Mouse (Mus musculus): Measurements from ENCODE around the gene B3galnt2.
"Not testable (repeated sequence)": the region's sequence is repeated elsewhere in the genome, so short reads cannot be mapped to it uniquely, and the experiment has no call there.

B3galnt2 gene

GRCm38 (mm10) chr13:13953874-13954832 lies at the start of gene B3galnt2:
B3galnt2 (plus strand) TSS chr13:13954469.
- DNase-seq (ENCODE audit: low read depth in 2 of 2, low spot score in 2 of 2) = peak; percentile 94 to 95

DNA sequence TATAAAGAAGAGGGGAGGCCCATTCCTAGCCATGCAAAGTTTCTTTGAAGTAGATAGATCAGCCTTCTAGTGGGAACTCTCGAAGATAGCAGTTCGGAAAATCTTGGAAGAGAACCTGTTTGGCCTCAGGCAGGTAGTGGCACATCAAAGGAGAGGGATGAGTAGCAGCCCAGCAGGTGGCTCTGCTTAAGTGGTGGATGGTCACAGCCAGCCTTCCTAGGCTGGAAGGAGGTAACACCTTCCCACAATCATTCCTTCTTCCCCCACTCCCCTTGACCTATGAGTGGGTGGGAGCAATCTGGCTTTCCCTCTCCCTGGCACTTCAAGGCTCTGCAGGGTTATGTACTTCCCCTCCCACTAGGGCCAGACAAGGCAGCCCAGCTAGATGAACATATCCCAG lies 42.9 kb upstream of the B3galnt2 start:
- DNase-seq (ENCODE audit: low read depth in 2 of 2, low spot score in 2 of 2) = no peak

DNA sequence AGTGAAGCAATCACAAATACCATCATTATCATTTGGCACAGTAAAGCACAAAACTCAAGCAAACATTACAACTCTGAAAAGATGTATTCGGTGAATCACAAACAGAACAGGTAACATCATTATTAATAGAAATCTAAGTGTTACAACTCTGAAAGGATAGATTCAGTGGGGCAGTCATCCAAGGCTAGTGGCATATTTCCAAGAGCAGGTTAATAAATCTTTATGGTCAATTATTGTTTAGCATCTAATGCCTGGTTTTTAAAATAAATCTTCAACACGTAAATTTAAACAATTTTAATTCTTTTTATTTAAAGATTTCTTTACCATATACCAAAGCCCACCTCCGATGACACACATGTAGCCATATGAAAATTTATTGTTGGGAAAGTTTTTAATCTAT lies 34.9 kb upstream of the B3galnt2 start:
- DNase-seq (ENCODE audit: low read depth in 2 of 2, low spot score in 2 of 2) = no peak

GRCm38 (mm10) chr13:13922526-13922925 lies 31.7 kb upstream of the B3galnt2 start:
- no peak for DNase-seq (ENCODE audit: low read depth in 2 of 2, low spot score in 2 of 2)

- DNase-seq (ENCODE audit: low read depth in 2 of 2, low spot score in 2 of 2) = no peak
Observed at GRCm38 (mm10) chr13:13929982-13930381, 24.3 kb upstream of the B3galnt2 start.

DNA sequence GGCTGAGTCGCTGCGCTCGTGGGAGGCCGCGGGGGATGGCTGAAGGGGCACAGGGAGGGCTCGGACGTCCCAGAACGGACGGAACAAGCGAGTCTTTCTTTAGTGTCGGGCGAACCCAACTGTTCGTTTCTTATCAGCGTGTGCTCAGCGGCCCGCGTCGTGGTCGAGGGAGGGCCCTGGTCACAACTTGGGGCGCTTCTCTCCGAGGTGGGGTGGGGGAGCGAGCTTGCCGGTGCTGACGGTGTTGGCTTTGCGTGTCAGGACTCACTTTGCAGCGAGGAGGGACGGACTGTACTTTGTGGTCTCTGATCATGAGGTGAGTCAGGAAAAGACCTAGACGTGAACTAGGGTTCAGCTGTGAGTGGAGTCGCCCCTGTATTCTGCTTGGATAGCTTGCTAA lies 662 bp downstream of the B3galnt2 start:
- peak in 1 of 2 experiments; percentile 37 for DNase-seq (ENCODE audit: low read depth in 2 of 2, low spot score in 2 of 2)

DNA sequence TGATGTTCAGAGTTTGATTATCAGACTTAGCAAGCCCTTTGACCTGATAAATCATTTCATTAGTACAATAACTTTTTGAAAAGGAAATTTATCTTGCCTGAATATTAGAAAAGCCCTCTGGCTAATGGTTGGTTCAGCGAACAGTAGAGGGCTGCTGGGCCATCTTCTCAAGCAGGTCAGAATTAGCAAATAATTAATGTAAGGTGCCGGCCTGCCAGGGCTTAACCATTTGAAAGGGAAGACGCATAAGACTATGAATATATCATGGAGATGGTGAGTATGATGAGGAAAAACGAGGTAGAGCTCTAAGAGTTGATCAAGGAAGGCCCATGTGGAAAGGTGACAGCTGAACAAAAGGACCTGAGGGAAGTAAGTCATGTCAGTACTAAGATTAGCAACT lies 2.4 kb downstream of the B3galnt2 start:
- no peak for DNase-seq (ENCODE audit: low read depth in 2 of 2, low spot score in 2 of 2)

DNA sequence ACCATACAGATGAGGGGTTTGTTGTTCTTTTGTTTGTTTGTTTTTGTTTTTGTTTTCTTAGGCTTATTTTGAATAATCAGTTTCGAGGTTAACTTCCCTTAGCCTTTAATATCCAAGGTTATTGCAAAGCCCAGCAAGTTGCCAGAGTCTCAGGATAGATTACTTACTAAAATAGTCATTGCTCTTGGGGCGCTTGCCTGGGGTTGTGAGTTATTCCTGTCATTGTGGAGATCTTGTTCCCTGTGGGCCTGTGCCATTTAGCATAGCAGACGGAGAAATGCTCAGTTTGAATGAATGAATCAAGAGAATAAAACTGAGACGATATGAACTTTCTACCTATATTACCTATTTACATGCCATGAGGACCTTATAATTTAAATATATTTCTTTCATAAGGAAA lies 5.9 kb downstream of the B3galnt2 start:
- no peak for DNase-seq (ENCODE audit: low read depth in 2 of 2, low spot score in 2 of 2)

DNA sequence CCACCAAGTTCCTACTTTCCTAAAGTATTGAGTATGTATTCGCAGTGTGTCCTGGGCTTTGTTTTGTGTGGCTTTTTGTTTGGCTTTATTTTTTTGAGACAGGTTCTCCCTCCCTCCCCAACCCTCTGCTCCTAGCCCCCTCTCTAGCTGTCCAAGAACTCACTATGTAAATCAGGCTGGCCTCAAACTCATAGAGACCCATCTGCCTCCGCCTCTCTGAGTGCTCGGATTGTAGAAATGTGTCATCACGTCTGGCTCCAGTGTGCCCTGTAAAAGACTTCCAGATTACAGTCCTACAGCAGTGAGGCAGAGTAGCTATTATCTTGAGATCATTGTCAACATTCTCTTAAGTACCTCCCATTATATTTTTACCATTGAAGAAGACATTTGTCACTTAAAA lies 6.8 kb downstream of the B3galnt2 start:
- DNase-seq (ENCODE audit: low read depth in 2 of 2, low spot score in 2 of 2) = no peak

- no peak for DNase-seq (ENCODE audit: low read depth in 2 of 2, low spot score in 2 of 2)
Observed at GRCm38 (mm10) chr13:13965388-13965964, 11.2 kb downstream of the B3galnt2 start.

- no peak for DNase-seq (ENCODE audit: low read depth in 2 of 2, low spot score in 2 of 2)
Observed at GRCm38 (mm10) chr13:13966172-13966571, 11.9 kb downstream of the B3galnt2 start.

DNA sequence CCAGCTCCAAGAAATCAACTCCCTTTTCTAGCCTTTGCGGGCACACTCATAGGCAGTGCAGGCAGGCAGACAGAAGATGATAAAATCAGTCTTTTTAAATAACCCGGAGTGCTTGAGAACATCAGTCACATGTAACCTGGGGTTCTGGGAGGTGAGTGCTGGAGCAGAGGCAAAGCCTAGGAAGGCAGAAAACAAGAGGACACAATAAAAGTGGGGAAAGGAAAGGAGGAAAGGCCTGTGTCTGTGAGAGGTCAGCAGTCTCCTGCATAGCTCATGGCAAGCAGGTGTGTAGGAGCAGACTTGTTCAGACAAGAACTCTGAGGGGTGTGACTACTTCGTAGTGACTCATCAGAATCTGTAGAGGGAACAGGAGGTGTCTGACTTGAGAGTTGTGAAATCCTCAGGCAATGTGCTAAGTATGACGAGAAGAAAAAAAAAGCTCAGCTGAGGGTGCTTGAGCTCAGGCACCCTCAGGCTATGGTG lies 14.4 kb downstream of the B3galnt2 start:
- DNase-seq (ENCODE audit: low read depth in 2 of 2, low spot score in 2 of 2) = no peak

- no peak for DNase-seq (ENCODE audit: low read depth in 2 of 2, low spot score in 2 of 2)
Observed at GRCm38 (mm10) chr13:13969796-13970195, 15.5 kb downstream of the B3galnt2 start.

DNA sequence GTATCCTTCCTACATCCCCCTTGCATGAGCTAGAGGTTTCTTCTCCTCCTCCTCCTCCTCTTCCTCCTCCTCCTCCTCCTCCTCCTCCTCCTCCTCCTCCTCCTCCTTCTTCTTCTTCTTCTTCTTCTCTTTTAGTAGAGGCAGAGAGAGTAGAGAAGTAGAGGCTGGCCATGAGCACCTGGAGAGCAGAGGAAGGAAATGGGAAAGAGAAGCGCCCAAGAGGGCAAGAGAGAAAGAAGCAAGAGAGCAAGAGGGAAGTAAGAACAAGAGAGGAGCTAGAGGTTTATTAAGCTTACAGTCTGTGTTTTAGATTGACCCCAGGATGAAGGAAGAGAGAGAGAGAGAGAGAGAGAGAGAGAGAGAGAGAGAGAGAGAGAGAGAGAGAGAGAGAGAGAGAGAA lies 27.6 kb downstream of the B3galnt2 start:
- DNase-seq (ENCODE audit: low read depth in 2 of 2, low spot score in 2 of 2) = not testable (repeated sequence)

DNA sequence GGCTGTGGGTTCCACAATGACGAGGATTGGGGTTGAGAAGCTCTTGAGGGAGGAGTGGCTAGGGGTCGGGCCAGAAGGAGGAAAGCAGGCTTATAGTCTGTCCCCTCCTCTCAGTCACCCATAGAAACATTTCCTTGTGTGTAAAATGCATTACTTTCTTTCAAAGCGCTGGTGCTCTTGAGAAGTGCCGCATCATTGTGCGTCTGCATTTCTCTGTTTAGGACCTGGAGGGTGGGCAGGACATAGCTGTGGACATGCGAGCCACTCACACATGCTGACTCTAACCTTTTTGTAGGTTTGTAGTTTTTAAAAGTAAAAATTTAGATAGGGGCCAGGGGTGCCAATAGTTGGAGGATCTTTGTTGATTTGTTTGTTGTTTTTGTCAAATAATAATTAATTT lies 29.3 kb downstream of the B3galnt2 start:
- no peak for DNase-seq (ENCODE audit: low read depth in 2 of 2, low spot score in 2 of 2)

GRCm38 (mm10) chr13:13989135-13989534 lies 34.9 kb downstream of the B3galnt2 start:
- DNase-seq (ENCODE audit: low read depth in 2 of 2, low spot score in 2 of 2) = no peak

DNA sequence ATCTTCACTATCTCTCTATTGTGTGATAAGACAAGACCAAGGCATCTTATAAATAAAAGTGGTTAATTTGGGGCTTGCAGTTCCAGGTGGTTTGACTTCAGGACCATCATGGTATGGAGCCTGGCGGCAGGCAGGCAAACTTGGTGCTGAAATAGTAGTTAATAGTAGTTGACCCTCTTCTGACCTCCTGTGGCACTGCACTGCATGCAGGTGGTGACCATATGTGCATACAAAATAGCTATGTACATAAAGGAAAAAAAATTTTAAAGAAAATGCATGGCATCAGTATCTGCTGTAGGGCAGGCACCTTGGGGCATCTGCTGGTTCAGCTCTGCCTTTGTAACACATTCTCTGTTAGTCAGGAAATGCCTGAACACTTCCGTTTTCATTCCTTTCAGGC lies 36.1 kb downstream of the B3galnt2 start:
- DNase-seq (ENCODE audit: low read depth in 2 of 2, low spot score in 2 of 2) = no peak

DNA sequence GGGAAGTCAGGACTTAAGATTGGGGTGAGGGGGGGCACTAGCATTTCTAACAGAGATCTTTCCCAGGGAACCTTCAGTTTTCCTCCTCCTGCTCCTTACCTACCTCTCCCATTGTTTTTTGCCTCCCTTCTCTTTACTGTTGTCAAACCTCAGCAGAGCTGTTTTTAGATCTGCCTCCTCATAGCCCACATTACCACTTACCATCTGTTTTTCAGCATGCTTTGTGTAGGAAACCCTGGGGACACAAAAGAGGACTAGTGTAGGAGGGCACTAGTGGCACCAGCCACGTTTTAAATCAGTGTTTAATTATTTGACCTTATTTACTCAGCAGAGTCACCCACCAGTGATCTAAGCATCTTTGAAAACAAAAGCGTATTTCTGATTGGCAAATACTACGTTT lies 38.8 kb downstream of the B3galnt2 start:
- no peak for DNase-seq (ENCODE audit: low read depth in 2 of 2, low spot score in 2 of 2)

DNA sequence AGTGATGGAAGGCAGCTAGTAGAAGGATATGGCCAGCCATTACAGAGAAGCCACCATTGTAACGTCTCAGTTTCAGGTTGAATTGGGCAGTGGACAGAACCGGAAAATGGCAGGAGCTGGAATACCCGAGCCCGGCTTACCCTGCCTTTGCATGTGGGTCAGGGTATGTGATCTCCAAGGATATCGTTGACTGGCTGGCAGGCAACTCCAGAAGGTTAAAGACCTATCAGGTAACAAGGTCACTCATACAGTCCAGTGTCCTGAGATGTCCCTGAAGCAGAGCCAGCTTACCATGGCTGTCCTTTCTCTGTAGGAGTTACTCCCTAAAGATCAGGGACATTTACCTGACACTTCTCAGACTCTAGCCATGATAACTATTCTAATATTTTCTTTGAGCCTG lies 40.8 kb downstream of the B3galnt2 start:
- DNase-seq (ENCODE audit: low read depth in 2 of 2, low spot score in 2 of 2) = no peak

GRCm38 (mm10) chr13:13997476-13997875 lies 43.2 kb downstream of the B3galnt2 start:
- DNase-seq (ENCODE audit: low read depth in 2 of 2, low spot score in 2 of 2) = no peak

GRCm38 (mm10) chr13:14002706-14003105 lies 48.4 kb downstream of the B3galnt2 start:
- DNase-seq (ENCODE audit: low read depth in 2 of 2, low spot score in 2 of 2) = no peak

DNA sequence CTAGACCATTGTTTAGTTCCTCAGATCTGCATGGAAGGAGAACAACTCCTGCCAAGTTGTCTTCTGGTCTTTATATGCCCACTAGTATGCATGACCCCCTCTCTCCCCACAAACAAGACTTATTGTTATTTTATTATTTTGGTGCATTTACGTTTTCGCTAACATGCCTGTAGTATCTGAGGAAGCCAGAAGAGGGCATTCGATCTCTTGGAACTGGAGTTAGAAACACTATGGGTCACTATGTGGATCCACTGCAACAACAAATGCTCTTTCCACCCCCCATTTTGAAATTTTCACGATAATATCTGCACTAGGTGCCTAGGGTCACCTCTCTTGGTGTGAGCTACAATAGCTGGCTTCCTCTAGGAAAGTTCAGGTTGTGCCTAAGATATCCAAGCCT lies 49.8 kb downstream of the B3galnt2 start:
- no peak for DNase-seq (ENCODE audit: low read depth in 2 of 2, low spot score in 2 of 2)

All from CD8-positive naive resting alpha-beta T cell, adult 2 months (primary cell).